Mouse (Mus musculus) liver, postnatal 0 days (tissue): ENCODE measurements around the gene Slc5a1.

Experiments
- CTCF ChIP-seq: sonication (generic); IDR thresholded peaks from 2 replicates; pipeline ENCODE4 v1.5.1; 2016; ENCODE audit warnings: antibody characterized with exemption, low read depth
- EP300 ChIP-seq: IDR thresholded peaks from 2 replicates; pipeline ENCODE4 v1.6.1; 2016; ENCODE audit warnings: antibody characterized with exemption, low read depth, mild to moderate bottlenecking

- no peak for TF ChIP-seq EP300
- no peak for TF ChIP-seq CTCF
Measured at GRCm38 (mm10) chr5:33210515-33210914, 106.5 kb downstream of the Slc5a1 start.
